Mouse (Mus musculus): ENCODE measurements at regions not wholly inside any gene's neighbourhood (a gene's known extent, or its start where the extent isn't known, plus 50 kb on each side); places are given as distances from the start of the nearest gene placed in this dataset.
"Not testable (repeated sequence)": the region's sequence is repeated elsewhere in the genome, so short reads cannot be mapped to it uniquely, and the experiment has no call there.

- not testable (repeated sequence) for H3K9me3 ChIP-seq (replicated peaks; ENCODE audit: control insufficient read depth, low read length); H3K27me3 ChIP-seq (ENCODE audit: control insufficient read depth, insufficient read depth, low read length); H3K36me3 ChIP-seq (ENCODE audit: control insufficient read depth, insufficient read depth, low read length); H3K4me2 ChIP-seq (ENCODE audit: low read depth, low read length); H3K4me1 ChIP-seq (ENCODE audit: control insufficient read depth, insufficient read depth, low read length); H3K27ac ChIP-seq (ENCODE audit: low read length); H3K4me3 ChIP-seq (replicated peaks; ENCODE audit: low read length); H3K9ac ChIP-seq (ENCODE audit: low read length); ATAC-seq (ENCODE audit: insufficient read depth, low FRiP score)
These were observed 91.8 kb downstream of the 5730507C01Rik start for GRCm38 (mm10) chr12:18606126-18606525.

- peak overlapping the region; percentile 54 for H3K4me2 ChIP-seq (ENCODE audit: low read depth, low read length)
- WGBS: 1% methylated on average over 25 of the region's 38 CpGs
- H3K36me3 ChIP-seq (ENCODE audit: control insufficient read depth, insufficient read depth, low read length): no peaks in the 10 kb centered on the region
- H3K9ac ChIP-seq (ENCODE audit: low read length): peak overlapping the region; percentile 77
- H3K27me3 ChIP-seq (ENCODE audit: control insufficient read depth, insufficient read depth, low read length): no peaks in the 10 kb centered on the region
- H3K4me1 ChIP-seq (ENCODE audit: control insufficient read depth, insufficient read depth, low read length): no peaks in the 10 kb centered on the region
- no peak overlapping the region; the same call in 1 of the 2 replicates for H3K27ac ChIP-seq (ENCODE audit: low read length)
- no peaks in the 10 kb centered on the region for H3K9me3 ChIP-seq (replicated peaks; ENCODE audit: control insufficient read depth, low read length)
- ATAC-seq (ENCODE audit: insufficient read depth, low FRiP score): peak; percentile 95
- H3K4me3 ChIP-seq (replicated peaks; ENCODE audit: low read length): peak overlapping the region; percentile 59
These were observed 95.5 kb downstream of the 5730507C01Rik start for GRCm38 (mm10) chr12:18609835-18610234.

- not testable (repeated sequence) for H3K27me3 ChIP-seq (ENCODE audit: control insufficient read depth, insufficient read depth, low read length); H3K36me3 ChIP-seq (ENCODE audit: control insufficient read depth, insufficient read depth, low read length); H3K9me3 ChIP-seq (replicated peaks; ENCODE audit: control insufficient read depth, low read length); H3K27ac ChIP-seq (ENCODE audit: low read length); H3K4me1 ChIP-seq (ENCODE audit: control insufficient read depth, insufficient read depth, low read length); ATAC-seq (ENCODE audit: insufficient read depth, low FRiP score)
- Histone ChIP-seq H3K4me2 (ENCODE audit: low read depth, low read length) (peak overlapping the region; percentile 54), H3K4me3 (replicated peaks; ENCODE audit: low read length) (peak overlapping the region; percentile 59), H3K9ac (ENCODE audit: low read length) (peak overlapping the region; percentile 77)
- WGBS: 2% methylated on average over 17 of the region's 24 CpGs
These were observed 96.3 kb downstream of the 5730507C01Rik start for GRCm38 (mm10) chr12:18610581-18610980.

Data from stomach, embryonic 16.5 days (tissue).